Mouse (Mus musculus) erythroblast, adult 5-6 weeks (primary cell): ENCODE data around the gene Gm3252. TPM values are rescaled to one million over a fixed set of nuclear protein-coding genes. Genes with fewer than 3 reads are reported as not detected.
"Not testable (repeated sequence)": the region's sequence is repeated elsewhere in the genome, so short reads cannot be mapped to it uniquely, and the experiment has no call there.

Source experiments
- ATAC-seq: replicated peaks from 2 replicates; pipeline ENCODE4 v1.8.0; 2016; ENCODE audit warnings: moderate number of reproducible peaks, mild to moderate bottlenecking, moderate TSS enrichment, inconsistent platforms; ENCODE audit not compliant: poor library complexity, low FRiP score, severe bottlenecking
- total RNA-seq, 2 experiments: library from RNA; stranded (forward) in 1 of 2; stranded (reverse) in 1 of 2; fragments of 150-400 nt in 1 of 2; fragments of 200-764, 138-1000 nt in 1 of 2; gene quantifications; 2 replicates each; pipeline versions ENCODE4 v1.2.3 to v1.2.4; 2015 to 2017; ENCODE audit warnings: low replicate concordance in 2 of 2

Gm3252 gene
- total RNA-seq (2015; ENCODE audit: low replicate concordance) = not detected in 2 replicates
- not detected in 2 replicates for total RNA-seq (2017; ENCODE audit: low replicate concordance)

DNA sequence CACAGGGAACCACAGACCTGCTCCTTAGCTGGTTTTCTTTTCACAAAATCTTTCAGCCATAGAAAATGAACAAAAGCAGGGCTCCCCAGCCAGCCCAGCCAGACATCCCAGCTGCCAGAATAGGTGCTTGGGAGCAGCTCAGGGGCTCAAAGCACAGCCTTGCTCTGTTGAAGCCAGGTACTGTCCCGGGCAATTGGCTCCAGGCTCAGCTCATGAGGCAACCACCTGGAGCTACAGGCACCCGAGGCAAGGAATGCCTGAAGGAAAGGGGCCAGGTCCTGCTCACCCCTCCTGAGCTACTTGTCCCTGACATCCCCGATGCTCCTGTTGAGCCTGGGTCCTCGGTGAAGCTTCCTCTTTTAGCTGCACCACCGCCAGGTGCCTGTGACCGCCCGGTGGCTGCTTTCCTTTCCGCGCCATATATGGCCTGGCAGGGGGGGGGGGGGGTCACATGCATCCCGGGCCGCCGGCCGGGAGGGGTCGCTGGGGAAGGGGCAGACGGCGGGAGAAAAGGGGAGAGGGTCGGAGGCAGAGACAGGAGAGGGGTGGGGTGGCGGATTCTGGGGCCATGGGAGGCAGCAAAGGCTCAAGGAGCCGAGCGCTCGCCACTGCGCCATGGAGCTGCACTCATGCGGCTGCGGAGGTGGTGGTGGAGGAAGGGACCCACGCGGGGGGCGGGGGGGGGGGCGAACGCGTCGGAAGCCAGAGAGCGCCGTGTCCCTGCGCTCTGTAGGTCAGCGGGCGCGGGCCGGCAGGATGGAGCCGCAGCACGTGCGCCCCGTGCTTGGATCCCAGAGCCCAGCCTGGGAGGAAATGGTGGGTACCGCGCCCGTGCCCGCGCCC is at the start of gene Gm3252:
TSS of gene Gm3252 (plus strand) at position 738 of the 843 bp plus-strand sequence.
- not testable (repeated sequence) for ATAC-seq

DNA sequence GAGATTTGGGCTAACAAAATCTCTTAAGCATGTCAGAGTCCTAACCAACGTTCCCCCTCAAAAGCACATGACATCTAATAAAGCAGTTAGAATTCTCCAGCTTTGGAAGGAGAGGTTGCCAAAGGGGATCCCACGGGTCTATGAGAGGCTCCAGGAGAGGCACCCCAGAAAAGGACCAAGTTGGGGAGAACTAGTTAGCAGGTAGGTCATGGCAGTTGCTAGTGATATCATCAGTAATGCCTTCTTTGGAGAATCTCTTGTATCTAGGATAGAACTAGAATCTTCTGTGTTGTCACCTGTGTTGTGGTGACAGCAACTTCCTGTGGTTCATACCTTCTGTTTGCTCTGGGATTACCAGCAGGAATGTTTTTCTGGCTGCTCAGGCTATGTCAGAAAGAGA is 17.6 kb upstream of the Gm3252 start, which contains the start of gene Gm7876:
TSS of gene Gm7876 (plus strand) at position 301 of the 400 bp plus-strand sequence.
- not testable (repeated sequence) for ATAC-seq

DNA sequence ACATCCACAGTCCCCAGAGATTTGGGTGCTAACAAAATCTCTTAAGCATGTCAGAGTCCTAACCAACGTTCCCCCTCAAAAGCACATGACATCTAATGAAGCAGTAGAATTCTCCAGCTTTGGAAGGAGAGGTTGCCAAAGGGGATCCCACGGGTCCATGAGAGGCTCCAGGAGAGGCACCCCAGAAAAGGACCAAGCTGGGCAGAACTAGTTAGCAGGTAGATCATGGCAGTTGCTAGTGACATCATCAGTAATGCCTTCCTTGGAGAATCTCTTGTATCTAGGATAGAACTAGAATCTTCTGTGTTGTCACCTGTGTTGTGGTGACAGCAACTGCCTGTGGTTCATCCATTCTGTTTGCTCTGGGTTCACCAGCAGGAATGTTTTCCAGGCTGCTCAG is 49.5 kb downstream of the Gm3252 start, which contains the start of gene Gm9602:
TSS of gene Gm9602 (plus strand) at position 301 of the 400 bp plus-strand sequence.
- ATAC-seq = not testable (repeated sequence)

Other genes with a start within 250 kb of the Gm3252 start
- not detected in 2 replicates for gene Gm3182, start 245.0 kb upstream of the Gm3252 start, total RNA-seq (2015; ENCODE audit: low replicate concordance)
- gene Gm3182, start 245.0 kb upstream of the Gm3252 start, total RNA-seq (2017; ENCODE audit: low replicate concordance) = not detected in 2 replicates
- gene Gm3047, start 171.4 kb upstream of the Gm3252 start, total RNA-seq (2015; ENCODE audit: low replicate concordance) = not detected in 2 replicates
- gene Gm3047, start 171.4 kb upstream of the Gm3252 start, total RNA-seq (2017; ENCODE audit: low replicate concordance) = not detected in 2 replicates
- gene Gm8159, start 94.4 kb upstream of the Gm3252 start, total RNA-seq (2015; ENCODE audit: low replicate concordance) = not detected in 2 replicates
- gene Gm8159, start 94.4 kb upstream of the Gm3252 start, total RNA-seq (2017; ENCODE audit: low replicate concordance) = 2.1 TPM in 1 of 2 replicates, not detected in the other
- not detected in 2 replicates for gene Gm3239, start 62.6 kb upstream of the Gm3252 start, total RNA-seq (2015; ENCODE audit: low replicate concordance)
- gene Gm3239, start 62.6 kb upstream of the Gm3252 start, total RNA-seq (2017; ENCODE audit: low replicate concordance) = not detected in 2 replicates
- not detected in 2 replicates for gene Gm7876, start 17.5 kb upstream of the Gm3252 start, total RNA-seq (2015; ENCODE audit: low replicate concordance)
- gene Gm7876, start 17.5 kb upstream of the Gm3252 start, total RNA-seq (2017; ENCODE audit: low replicate concordance) = not detected in 2 replicates
- gene Gm9602, start 49.6 kb downstream of the Gm3252 start, total RNA-seq (2015; ENCODE audit: low replicate concordance) = not detected in 2 replicates
- not detected in 2 replicates for gene Gm9602, start 49.6 kb downstream of the Gm3252 start, total RNA-seq (2017; ENCODE audit: low replicate concordance)
- not detected in 2 replicates for gene Gm3269, start 111.3 kb downstream of the Gm3252 start, total RNA-seq (2015; ENCODE audit: low replicate concordance)
- gene Gm3269, start 111.3 kb downstream of the Gm3252 start, total RNA-seq (2017; ENCODE audit: low replicate concordance) = not detected in 2 replicates
- not detected in 2 replicates for gene Gm3264, start 128.8 kb downstream of the Gm3252 start, total RNA-seq (2015; ENCODE audit: low replicate concordance)
- not detected in 2 replicates for gene Gm3264, start 128.8 kb downstream of the Gm3252 start, total RNA-seq (2017; ENCODE audit: low replicate concordance)
- not detected in 2 replicates for gene Gm3278, start 165.6 kb downstream of the Gm3252 start, total RNA-seq (2015; ENCODE audit: low replicate concordance)
- not detected in 2 replicates for gene Gm3278, start 165.6 kb downstream of the Gm3252 start, total RNA-seq (2017; ENCODE audit: low replicate concordance)